ENCODE assay signal across 17 mouse cellular contexts in the genomic region with DNA sequence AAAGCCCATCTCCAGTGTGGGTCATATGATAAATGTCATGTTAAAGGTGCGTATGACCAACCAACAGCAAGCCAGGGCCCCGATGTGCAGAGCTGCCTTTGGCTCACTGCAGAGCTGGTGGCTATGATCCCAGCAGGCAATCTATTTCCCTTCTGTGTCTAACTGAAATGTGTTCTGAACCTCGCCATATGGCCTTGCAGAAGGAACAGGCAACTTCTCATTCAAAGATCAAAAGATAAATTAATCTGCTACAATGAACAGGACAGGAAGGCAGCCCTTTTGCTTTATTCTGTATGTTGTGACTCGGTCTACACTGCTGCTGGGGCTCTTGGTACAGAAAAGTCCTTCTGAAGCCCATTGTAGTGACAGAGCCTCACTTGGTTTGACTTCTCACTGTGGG. TPM values are rescaled to one million over a fixed set of nuclear protein-coding genes. Genes with fewer than 3 reads are reported as not detected.
DNase-seq lines count a peak whose midpoint lies in the region; ATAC-seq lines count a peak whose summit lies in the region.
"Had no signal": no experiment of that assay in that cellular context is flagged by ENCODE, and none has a peak within 500 bp of the region (broad histone marks: within the 10 kb centered on the region; RNA-seq: fewer than 3 reads in every experiment).

No protein-coding gene starts in this region.

- 75% methylated on average over 4 of the region's 4 CpGs for WGBS in heart, embryonic 11.5 days (ENCODE audit: insufficient replicate concordance)
- 74% methylated on average over 4 of the region's 4 CpGs for WGBS in intestine, embryonic 16.5 days

- no peak for ATAC-seq in heart, embryonic 11.5 days (replicated peaks; ENCODE audit: insufficient number of reproducible peaks, low FRiP score, low TSS enrichment)
- ATAC-seq in intestine, embryonic 16.5 days = no peak
- ATAC-seq: liver, postnatal 0 days had no signal

- H3K9ac ChIP-seq in heart, embryonic 11.5 days (ENCODE audit: low read depth, low read length) = no peak overlapping the region
- no peak overlapping the region for H3K9ac ChIP-seq in intestine, embryonic 16.5 days (ENCODE audit: low read depth, low read length)
- H3K9ac ChIP-seq: heart, embryonic 12.5 days; liver, postnatal 0 days; neural tube, embryonic 15.5 days had no signal

- DNase-seq in heart, adult 11 months = peak; percentile 58
- DNase-seq in cerebellum, adult 11-12 months = peak; percentile 65
- peak; percentile 48 to 55 for DNase-seq in cerebellum, postnatal 36 days
- DNase-seq in layer of hippocampus, postnatal 36 days = peak; percentile 31 to 34
- no peak for DNase-seq in heart, postnatal 25 days (ENCODE audit: low spot score)
- DNase-seq: gastrocnemius, postnatal 25 days; heart, postnatal 4 days; liver, postnatal 0 days; thymus, postnatal 25 days had no signal

- no peaks in the 10 kb centered on the region for H3K4me1 ChIP-seq in heart, embryonic 11.5 days (ENCODE audit: control insufficient read depth, insufficient read depth, low read length)
- no peaks in the 10 kb centered on the region for H3K4me1 ChIP-seq in intestine, embryonic 16.5 days (ENCODE audit: control insufficient read depth, insufficient read depth, low read length)
- H3K4me1 ChIP-seq: heart, embryonic 12.5 days; midbrain, embryonic 10.5 days; neural tube, embryonic 15.5 days had no signal

- intact Hi-C loops in heart, postnatal 25 days (cut with DNase I) = no loop called here

- H3K4me2 ChIP-seq in heart, embryonic 11.5 days = no peak overlapping the region
- H3K4me2 ChIP-seq in intestine, embryonic 16.5 days (ENCODE audit: low read depth, low read length) = no peak overlapping the region
- H3K4me2 ChIP-seq: heart, embryonic 12.5 days; neural tube, embryonic 15.5 days had no signal

- no peaks in the 10 kb centered on the region for H3K36me3 ChIP-seq in heart, embryonic 11.5 days (ENCODE audit: control insufficient read depth, insufficient read depth, low read length)
- H3K36me3 ChIP-seq in intestine, embryonic 16.5 days (ENCODE audit: control insufficient read depth, insufficient read depth, low read length) = no peaks in the 10 kb centered on the region
- H3K36me3 ChIP-seq: heart, embryonic 12.5 days; midbrain, embryonic 10.5 days; neural tube, embryonic 15.5 days had no signal

- H3K27ac ChIP-seq in heart, embryonic 11.5 days (ENCODE audit: low read depth, low read length) = no peak overlapping the region
- H3K27ac ChIP-seq in intestine, embryonic 16.5 days (ENCODE audit: low read length) = no peak overlapping the region
- H3K27ac ChIP-seq: kidney, postnatal 0 days; midbrain, embryonic 10.5 days; neural tube, embryonic 15.5 days had no signal

- H3K27me3 ChIP-seq in heart, embryonic 11.5 days (ENCODE audit: control insufficient read depth, insufficient read depth, low read length) = no peaks in the 10 kb centered on the region
- no peaks in the 10 kb centered on the region for H3K27me3 ChIP-seq in intestine, embryonic 16.5 days (replicated peaks; ENCODE audit: control insufficient read depth, insufficient read depth, low read length)
- H3K27me3 ChIP-seq: heart, embryonic 12.5 days had no signal

- H3K4me3 ChIP-seq in heart, embryonic 11.5 days (ENCODE audit: low read depth, low read length) = no peak overlapping the region
- H3K4me3 ChIP-seq in intestine, embryonic 16.5 days (ENCODE audit: low read length) = no peak overlapping the region
- H3K4me3 ChIP-seq: heart, embryonic 12.5 days; midbrain, embryonic 10.5 days; neural tube, embryonic 15.5 days had no signal

- H3K9me3 ChIP-seq in heart, embryonic 11.5 days (replicated peaks; ENCODE audit: control insufficient read depth, low read length) = no peaks in the 10 kb centered on the region
- no peaks in the 10 kb centered on the region for H3K9me3 ChIP-seq in intestine, embryonic 16.5 days (ENCODE audit: control insufficient read depth, low read length)
- H3K9me3 ChIP-seq: heart, embryonic 12.5 days; midbrain, embryonic 10.5 days; neural tube, embryonic 15.5 days had no signal

RNA-seq across cellular contexts. Expression of gene 4930469K13Rik, which starts 46.1 kb away (rescaled TPM):
- polyA plus RNA-seq in heart, embryonic 11.5 days (2014; fragmentation: Nextera tagmentation; extraction: Ambion mirVana) = 0.34 TPM in 1 of 2 replicates, not detected in the other
- total RNA-seq in layer of hippocampus, postnatal 36 days (2021) = not detected
- not detected for total RNA-seq in heart, postnatal 25 days (2021)
- polyA plus RNA-seq in intestine, embryonic 16.5 days (2015; fragmentation: Nextera tagmentation; extraction: Ambion mirVana) = 0.68 TPM in 1 of 2 replicates, not detected in the other
- total RNA-seq: gastrocnemius, postnatal 25 days; heart, postnatal 4 days had no signal
- polyA plus RNA-seq: heart, embryonic 12.5 days; kidney, postnatal 0 days; limb, embryonic 14.5 days; liver, postnatal 0 days; midbrain, embryonic 10.5 days; stomach, embryonic 16.5 days had no signal
